14 mouse cellular contexts compared by ENCODE assay signal in the genomic region with DNA sequence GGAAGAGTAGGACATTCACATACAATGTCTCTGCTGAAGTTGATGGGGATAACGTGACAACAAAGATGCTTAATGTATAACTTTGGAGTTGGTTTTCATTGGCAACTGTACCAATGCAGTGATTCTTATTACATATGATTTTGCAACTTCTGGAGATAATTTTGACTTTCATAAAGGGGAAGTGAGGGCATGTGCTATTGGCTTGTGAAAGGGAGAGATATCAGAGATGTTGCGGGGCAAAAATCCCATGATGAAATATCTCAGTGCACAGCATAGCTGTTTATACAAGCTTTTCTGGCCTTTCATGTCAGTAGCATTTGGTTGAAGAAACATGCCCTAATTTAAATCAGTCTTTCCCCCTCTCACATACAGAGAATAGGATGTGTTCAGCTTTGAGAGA.
"Had no signal": no experiment of that assay in that cellular context is flagged by ENCODE, and none has a peak within 500 bp of the region (broad histone marks: within the 10 kb centered on the region; RNA-seq: fewer than 3 reads in every experiment).

No protein-coding gene starts in this region.

- H3K27me3 ChIP-seq: limb, embryonic 12.5 days; liver, embryonic 13.5 days; lung, embryonic 15.5 days had no signal

- H3K9ac ChIP-seq: limb, embryonic 12.5 days; liver, embryonic 13.5 days; liver, postnatal 0 days; lung, embryonic 15.5 days had no signal

- H3K36me3 ChIP-seq: lung, embryonic 15.5 days had no signal

- H3K27ac ChIP-seq: limb, embryonic 12.5 days; liver, embryonic 13.5 days; lung, embryonic 15.5 days; midbrain, embryonic 10.5 days; stomach, postnatal 0 days had no signal

- H3K4me2 ChIP-seq: limb, embryonic 12.5 days; liver, embryonic 13.5 days; lung, embryonic 15.5 days had no signal

- H3K4me1 ChIP-seq: lung, embryonic 15.5 days had no signal

- H3K9me3 ChIP-seq: limb, embryonic 12.5 days; liver, embryonic 13.5 days; lung, embryonic 15.5 days; midbrain, embryonic 10.5 days had no signal

- H3K4me3 ChIP-seq: limb, embryonic 12.5 days; liver, embryonic 13.5 days; lung, embryonic 15.5 days; midbrain, embryonic 10.5 days had no signal

- DNase-seq: kidney, adult 11 months; kidney, postnatal 25 days; layer of hippocampus, adult 9-11 months; layer of hippocampus, postnatal 36 days; liver; liver, embryonic 13.5 days; liver, postnatal 0 days; lung, postnatal 14 days; midbrain, embryonic 14.5 days; right cerebral cortex, postnatal 25 days had no signal

- ATAC-seq: liver, postnatal 0 days had no signal
